Mouse (Mus musculus): ENCODE measurements around the gene Pla2g2e.
"Not testable (repeated sequence)": the region's sequence is repeated elsewhere in the genome, so short reads cannot be mapped to it uniquely, and the experiment has no call there.

The Pla2g2e gene

DNA sequence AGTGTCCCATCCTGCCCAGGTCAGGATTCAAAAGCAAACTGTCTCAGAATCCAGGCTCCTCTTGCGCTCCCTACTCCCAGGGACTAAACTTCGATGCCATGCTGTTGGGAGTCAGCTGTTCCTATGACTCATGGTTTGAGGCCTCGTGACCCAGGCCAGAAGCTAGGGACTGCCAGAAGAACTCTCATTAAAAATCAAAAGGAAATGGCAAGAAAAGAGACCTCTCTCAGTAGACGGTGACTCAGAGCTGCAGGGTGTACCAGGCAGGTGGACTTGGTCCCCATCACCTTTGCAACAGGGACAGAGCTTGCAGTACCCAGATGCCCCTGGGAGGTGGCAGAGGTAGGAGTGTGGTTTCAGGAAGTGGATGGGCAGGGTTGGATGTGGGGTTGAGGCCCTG is at the start of gene Pla2g2e:
Pla2g2e (plus strand) TSS at position 212 of the 400 bp plus-strand sequence.
- no peak for DNase-seq (ENCODE audit: extremely low spot score, low spot score)

GRCm38 (mm10) chr4:138839806-138840205 is 37.9 kb upstream of the Pla2g2e start:
- no peak for DNase-seq (ENCODE audit: extremely low spot score, low spot score)

GRCm38 (mm10) chr4:138840726-138841125 is 37.0 kb upstream of the Pla2g2e start:
- DNase-seq (ENCODE audit: extremely low spot score, low spot score) = no peak

DNA sequence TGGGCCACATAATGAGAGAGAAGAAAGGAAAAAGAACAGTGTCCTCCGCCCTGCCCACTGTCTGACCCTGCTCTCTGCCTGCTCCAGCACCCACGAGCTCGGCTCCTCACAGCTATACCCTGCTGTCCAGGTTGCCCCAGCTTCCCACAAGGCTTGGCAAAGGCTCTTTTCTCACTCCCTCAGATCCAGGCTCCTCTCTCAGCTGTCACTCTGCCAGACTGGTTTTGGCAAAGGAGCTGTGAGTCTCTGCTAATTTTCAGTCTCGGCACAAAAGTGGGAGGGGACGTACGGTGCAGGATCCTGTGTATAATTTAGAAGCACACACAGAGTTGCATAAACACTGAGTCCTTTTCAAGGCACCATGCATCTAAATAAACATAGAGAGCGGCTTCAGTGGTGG is 36.4 kb upstream of the Pla2g2e start:
- no peak for DNase-seq (ENCODE audit: extremely low spot score, low spot score)

DNA sequence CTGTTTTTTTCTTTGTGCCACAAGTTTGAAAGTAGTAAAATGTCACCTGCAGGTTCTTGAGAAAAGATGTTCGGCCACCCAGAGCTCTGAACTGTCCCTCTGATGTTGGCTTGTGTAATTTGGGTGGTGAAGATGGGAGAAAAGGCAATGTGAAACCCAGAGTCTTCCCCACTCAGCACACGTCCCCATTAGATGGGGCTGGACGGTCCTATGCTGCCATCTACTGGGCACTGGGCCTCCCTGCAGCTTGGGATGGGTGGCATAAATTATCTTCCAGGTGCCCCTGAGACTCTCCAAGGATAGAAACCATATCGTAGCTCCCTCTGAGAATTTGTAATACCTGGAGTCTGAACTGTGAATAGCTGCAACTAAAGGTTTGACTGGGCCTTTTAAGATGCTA is 26.3 kb upstream of the Pla2g2e start:
- DNase-seq (ENCODE audit: extremely low spot score, low spot score) = peak; percentile 75

GRCm38 (mm10) chr4:138852961-138853360 is 24.8 kb upstream of the Pla2g2e start:
- DNase-seq (ENCODE audit: extremely low spot score, low spot score) = no peak

DNA sequence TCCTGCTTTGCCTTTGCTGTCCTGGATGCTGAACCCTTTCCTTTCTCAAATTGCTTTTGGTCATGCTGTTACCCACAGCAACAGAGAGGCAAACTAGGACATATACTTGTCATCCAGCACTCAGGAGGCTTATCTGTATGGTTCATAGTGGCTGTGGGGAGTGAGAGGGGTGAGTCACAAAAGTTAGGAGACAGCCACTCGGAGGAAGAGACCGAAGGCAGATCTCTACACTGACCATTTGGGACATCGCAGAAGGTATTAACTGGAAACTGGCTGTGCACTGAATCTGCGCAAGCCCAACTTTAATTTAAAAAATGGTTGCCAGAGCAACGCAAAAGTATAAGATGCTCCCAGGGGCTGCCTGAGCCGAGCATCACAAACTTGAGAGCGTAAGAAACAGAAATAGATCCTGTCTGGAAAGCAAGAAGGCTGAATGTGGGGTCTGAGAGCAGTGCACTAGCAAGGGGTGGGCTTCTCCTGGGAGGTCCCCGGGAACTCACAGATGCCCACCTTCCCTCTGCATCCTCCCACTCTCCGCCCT is 22.6 kb upstream of the Pla2g2e start:
- no peak for DNase-seq (ENCODE audit: extremely low spot score, low spot score)

DNA sequence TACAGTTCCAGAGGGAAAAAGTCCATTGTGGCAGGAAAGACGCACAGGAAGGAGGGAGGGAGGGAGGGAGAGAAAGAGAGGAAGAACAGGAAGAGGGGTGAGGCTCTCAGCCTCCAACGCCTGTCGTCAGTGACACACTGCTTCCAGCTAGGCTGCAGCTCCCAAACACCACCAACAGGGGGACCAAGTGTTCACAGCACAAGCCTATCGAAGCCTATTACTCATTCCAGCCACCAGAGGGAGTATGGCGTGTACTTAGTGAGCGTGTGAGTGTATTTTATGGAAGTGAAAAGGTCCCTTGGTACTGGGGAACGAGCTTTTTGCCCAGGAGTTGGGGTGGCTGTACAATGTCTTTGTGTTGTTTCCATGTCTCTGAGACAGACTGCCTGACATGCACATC is 21.3 kb upstream of the Pla2g2e start:
- peak; percentile 63 for DNase-seq (ENCODE audit: extremely low spot score, low spot score)

DNA sequence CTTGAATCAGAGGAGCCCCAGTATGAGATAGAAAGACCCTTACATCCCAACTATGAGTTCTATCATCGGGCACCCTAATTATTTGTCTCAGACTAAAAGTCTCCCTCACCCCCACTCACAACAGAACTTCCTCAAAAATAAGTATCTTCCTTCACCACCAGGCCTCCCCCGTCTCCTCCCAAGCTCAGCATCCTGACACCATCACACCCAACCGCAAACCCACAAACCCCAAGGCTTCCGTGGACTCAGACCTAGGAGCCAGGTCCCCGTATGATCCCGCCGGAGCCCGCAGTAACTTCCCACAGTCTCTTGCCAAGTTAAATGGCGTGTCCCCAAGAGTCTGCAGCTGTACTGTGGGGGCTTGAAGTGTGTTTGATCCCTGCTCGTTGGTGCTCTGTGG is 20.2 kb upstream of the Pla2g2e start:
- DNase-seq (ENCODE audit: extremely low spot score, low spot score) = no peak

DNA sequence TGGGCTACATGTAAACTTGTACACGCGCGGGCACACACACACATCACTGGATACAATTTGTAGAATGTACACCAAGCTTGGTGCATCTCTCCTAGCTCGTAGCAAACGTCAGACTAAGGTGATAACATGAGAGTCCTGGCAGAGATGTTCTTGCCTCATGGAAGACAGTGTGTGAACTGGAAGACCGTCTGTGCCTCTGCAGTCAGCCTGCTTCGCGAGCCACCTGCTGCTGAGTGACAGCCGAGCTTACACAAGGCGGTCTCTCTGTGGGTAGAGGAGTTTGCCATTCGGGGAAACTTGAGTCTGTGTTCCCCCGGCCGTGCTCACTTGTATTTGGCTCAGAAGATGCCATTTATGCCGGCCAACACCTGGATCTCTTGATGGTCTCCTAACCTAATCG is 19.3 kb upstream of the Pla2g2e start:
- DNase-seq (ENCODE audit: extremely low spot score, low spot score) = no peak

GRCm38 (mm10) chr4:138859245-138859644 is 18.5 kb upstream of the Pla2g2e start:
- DNase-seq (ENCODE audit: extremely low spot score, low spot score) = peak; percentile 47

DNA sequence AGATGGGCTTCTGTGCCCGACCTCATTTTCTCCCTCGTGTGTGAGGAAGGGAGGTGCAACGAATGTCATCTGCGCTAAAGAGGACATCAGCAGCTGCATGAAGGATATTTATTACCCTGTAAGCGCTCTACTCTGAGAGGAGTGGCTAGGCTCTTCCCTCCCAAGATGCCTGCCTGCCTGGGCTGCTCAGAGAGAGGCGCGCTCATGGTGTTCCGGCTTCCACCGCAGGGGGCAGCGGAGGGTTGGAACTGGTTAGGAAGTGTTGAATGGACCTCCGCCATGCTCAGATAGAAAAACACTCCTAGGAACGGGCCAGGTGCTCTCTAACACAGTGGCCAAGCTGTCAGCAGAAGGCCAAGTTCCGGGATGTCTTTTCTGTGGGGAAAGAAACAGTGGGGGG is 18.0 kb upstream of the Pla2g2e start:
- peak; percentile 83 for DNase-seq (ENCODE audit: extremely low spot score, low spot score)

DNA sequence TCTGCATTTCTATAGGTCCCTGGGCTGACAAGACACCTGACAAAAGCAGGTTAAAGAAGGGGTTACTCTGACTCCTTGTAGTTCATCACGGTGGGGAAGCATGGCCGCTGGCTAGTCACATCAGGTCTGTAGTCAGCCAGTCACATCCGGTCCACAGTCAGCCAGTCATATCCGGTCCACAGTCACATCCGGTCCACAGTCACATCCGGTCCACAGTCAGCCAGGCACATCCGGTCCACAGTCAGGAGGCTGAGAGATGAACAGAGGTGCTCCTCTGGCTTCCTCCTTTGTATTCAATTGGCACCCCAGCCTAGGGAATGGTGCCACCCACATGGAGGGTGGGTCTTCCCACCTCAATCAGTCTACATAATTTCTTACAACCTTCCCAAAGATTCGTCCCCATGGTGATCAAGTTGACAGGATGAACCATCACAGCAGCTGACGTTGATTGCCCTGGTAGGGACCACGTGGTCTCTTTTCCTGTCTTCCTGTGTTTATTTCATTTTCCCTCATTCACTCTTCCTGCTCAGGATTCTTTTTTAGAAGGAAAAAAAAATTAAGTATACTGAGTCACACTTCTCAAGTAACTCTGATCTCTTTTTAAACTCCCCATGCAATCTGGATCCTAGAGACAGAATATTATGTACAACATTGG is 14.3 kb upstream of the Pla2g2e start, which contains the start of gene Pla2g5:
Pla2g5 (minus strand) TSS at position 139 of the 655 bp plus-strand sequence.
- no peak for DNase-seq (ENCODE audit: extremely low spot score, low spot score)

GRCm38 (mm10) chr4:138865092-138865491 is 12.7 kb upstream of the Pla2g2e start:
- DNase-seq (ENCODE audit: extremely low spot score, low spot score) = no peak

- DNase-seq (ENCODE audit: extremely low spot score, low spot score) = no peak
Observed at GRCm38 (mm10) chr4:138865991-138866390, 11.8 kb upstream of the Pla2g2e start.

GRCm38 (mm10) chr4:138866413-138866812 is 11.3 kb upstream of the Pla2g2e start:
- peak; percentile 71 for DNase-seq (ENCODE audit: extremely low spot score, low spot score)

DNA sequence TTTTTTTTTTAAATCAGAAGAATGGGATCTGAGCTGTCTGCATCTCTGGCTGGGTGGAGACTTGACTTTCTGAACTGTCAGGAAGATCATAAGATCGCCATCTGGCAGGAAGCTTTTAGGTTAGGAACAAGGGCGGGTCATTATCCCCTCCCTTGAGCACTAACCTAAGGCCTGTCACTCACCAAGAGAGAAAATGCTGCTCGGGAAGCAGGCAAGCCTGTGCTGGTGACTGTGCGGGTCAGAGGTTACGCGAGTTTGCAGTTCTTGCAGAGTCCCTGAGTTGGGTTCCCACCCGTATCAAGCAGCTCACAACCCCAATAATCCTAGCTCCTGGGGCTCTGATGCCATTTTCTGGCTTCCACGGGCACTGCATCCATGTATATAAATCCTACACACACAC is 9.1 kb upstream of the Pla2g2e start:
- DNase-seq (ENCODE audit: extremely low spot score, low spot score) = no peak

DNA sequence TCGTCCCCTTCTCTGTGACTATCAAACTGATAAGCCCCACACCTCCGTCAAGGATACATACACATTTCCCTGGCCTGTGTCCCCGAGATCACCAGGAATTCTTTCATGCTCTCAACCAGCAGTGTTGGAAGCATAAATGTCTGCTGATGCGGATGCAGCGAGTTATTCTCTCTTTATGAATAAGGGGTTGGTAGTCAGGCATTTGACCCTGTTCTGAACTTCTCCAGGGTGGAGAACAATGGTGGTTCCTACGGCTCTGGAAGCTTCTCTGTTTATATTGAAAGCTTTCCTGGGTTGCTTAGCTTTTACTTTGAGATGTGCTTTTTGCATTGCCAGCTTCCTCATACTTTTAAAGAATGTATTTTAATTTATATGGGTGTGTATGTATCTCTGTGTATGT is 3.9 kb upstream of the Pla2g2e start, which contains the start of gene Gm13030:
Gm13030 (minus strand) TSS at position 101 of the 400 bp plus-strand sequence.
- DNase-seq (ENCODE audit: extremely low spot score, low spot score) = no peak

DNA sequence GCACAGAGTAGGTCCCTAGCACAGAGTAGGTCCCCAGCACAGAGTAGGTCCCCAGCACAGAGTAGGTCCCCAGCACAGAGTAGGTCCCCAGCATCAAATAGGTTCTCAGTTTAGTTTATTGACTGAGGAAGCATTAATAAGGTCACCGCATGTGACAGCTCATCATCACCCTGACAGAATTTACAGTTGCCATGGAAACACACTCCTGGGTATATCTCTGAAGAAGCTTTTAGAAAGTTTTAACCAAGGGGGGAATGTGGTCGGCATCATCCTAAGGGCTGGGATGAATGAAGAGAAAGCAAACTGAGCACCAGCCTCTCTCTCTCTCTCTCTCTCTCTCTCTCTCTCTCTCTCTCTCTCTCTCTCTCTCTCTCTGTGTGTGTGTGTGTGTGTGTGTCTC is 2.5 kb upstream of the Pla2g2e start:
- DNase-seq (ENCODE audit: extremely low spot score, low spot score) = not testable (repeated sequence)

DNA sequence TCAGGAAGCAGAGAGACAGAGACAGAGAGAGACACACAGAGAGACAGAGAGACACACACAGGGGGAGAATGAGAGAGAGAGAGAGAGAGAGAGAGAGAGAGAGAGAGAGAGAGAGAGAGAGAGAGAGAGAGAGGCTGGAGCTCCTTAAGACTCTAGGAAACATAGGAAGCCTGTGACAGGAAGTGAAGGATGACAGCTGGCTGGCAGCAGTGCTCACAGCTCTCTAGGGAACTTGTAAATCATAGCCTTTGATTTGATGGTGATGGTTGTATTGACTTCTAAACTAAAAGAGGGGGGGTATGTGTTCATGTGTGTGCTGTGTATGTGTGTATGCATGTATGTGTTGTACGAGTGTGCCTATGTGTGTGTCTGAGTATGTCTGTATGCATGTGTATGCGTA is 1.8 kb upstream of the Pla2g2e start:
- DNase-seq (ENCODE audit: extremely low spot score, low spot score) = no peak

GRCm38 (mm10) chr4:138878783-138879182 is 1.0 kb downstream of the Pla2g2e start:
- no peak for DNase-seq (ENCODE audit: extremely low spot score, low spot score)

DNA sequence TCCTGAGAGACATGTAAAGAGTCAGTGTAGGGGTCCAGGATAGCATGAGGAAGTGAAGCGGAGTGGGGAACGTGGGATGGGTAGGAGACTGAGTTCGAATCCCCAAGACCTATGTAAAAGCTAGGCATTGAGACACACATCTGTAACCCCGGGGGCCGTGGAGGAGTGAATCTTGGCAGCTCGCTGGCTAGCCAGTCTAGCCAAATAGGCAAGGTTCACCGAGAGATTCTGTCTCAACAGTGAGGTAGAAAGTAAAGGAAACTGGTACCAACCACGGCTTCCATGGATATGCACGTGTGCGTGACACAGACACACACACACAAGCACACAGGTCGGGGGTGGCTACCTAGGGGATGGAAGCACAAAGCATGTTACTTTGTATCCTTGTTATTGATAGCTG is 2.1 kb downstream of the Pla2g2e start:
- no peak for DNase-seq (ENCODE audit: extremely low spot score, low spot score)

Data from neural tube, embryonic 10.5 days (tissue).